Mouse (Mus musculus) embryonic fibroblast, embryonic 13.5 days (primary cell): ENCODE measurements around the gene Rimklb. TPM values are rescaled to one million over a fixed set of nuclear protein-coding genes. Genes with fewer than 3 reads are reported as not detected.
A peak's percentile ranks its signal among the peaks of the same experiment; 100 is the strongest.
"Not testable (repeated sequence)": the region's sequence is repeated elsewhere in the genome, so short reads cannot be mapped to it uniquely, and the experiment has no call there.

Experiments
- H3K27ac ChIP-seq: 2 replicates; pipeline ENCODE4 v1.5.1; 2012; ENCODE audit warnings: low read length, control low read depth, inconsistent platforms; ENCODE audit not compliant: insufficient read depth
- H3K4me1 ChIP-seq: 2 replicates; pipeline ENCODE4 v1.6.1; 2011; ENCODE audit warnings: low read length; ENCODE audit not compliant: control insufficient read depth, insufficient read depth
- H3K4me3 ChIP-seq: 2 replicates; pipeline ENCODE4 v1.5.1; 2011; ENCODE audit warnings: mild to moderate bottlenecking, control low read depth, low read length; ENCODE audit not compliant: insufficient read depth
- CTCF ChIP-seq: IDR thresholded peaks from 2 replicates; pipeline ENCODE4 v1.5.1; 2011; ENCODE audit warnings: mild to moderate bottlenecking, control low read depth, low read length, moderate library complexity, borderline replicate concordance; ENCODE audit not compliant: insufficient read depth
- POLR2A ChIP-seq: IDR thresholded peaks from 2 replicates; pipeline ENCODE4 v1.6.1; 2011; ENCODE audit warnings: low read depth, mild to moderate bottlenecking, control low read depth, low read length, moderate library complexity
- polyA plus RNA-seq: library from polyadenylated mRNA; stranded (reverse); fragments of >200 nt; gene quantifications from 2 replicates; pipeline ENCODE4 v1.2.4, GENCODE M21; 2011; ENCODE audit warnings: low read depth; ENCODE audit not compliant: missing spikeins, insufficient read length

Gene Rimklb
- polyA plus RNA-seq, result 0.97 and 1.3 TPM in 2 replicates

DNA sequence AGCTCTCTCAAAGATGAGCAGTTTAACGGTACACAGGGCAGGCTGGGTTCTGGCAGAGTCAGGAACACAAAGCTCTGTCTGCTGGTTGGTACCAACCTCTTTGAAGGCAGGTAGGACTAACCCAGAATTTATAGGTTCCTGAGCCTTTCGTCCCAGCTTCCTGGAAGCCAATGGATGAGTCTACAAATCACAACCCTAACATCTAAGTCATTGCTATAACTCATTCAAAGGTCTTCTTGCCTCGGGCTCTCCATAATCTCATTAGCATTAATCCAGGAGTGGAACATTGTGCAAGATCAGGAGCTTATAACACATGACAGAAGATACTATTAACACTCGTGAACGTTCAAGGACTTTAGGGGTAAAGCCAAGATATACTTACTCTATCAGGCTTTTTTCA is at the start of gene Rimklb:
Gene Rimklb (minus strand): TSS at position 101 of the 400 bp plus-strand sequence.
- TF ChIP-seq POLR2A (no peak), CTCF (no peak)
- H3K27ac ChIP-seq, result no peak within 1 kb of the TSS
- no peak within 1 kb of the TSS for H3K4me3 ChIP-seq
- H3K4me1 ChIP-seq, result peaks cover 5% of the 10 kb centered on the region; the same call in 1 of the 2 replicates

DNA sequence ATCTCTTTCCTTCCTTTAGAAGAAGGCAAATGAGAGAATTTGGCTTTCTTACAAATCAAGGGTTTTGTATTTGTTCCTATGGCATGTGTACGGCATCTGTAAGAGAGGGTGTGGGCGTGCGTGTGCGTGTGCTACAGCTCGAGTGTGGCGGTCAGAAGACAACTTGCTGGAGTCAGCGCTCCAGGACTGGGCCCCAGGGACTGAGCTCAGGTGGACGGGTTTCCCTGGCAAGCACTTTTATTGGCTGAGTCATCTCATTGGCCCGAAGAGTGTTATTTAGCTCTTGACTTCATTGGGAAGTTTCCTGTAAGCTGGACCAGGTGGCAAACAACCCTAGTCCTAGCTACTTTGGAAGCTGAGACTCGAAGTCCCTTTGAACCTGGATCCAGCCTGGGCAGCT is 47.4 kb upstream of the Rimklb start:
- no peak overlapping the region for H3K4me3 ChIP-seq
- H3K27ac ChIP-seq, result peak overlapping the region; percentile 85
- 0 out of 2 replicates have a peak, but pooled peaks cover 3% of the 10 kb centered on the region for H3K4me1 ChIP-seq
- TF ChIP-seq CTCF, result no peak
- no peak for TF ChIP-seq POLR2A

DNA sequence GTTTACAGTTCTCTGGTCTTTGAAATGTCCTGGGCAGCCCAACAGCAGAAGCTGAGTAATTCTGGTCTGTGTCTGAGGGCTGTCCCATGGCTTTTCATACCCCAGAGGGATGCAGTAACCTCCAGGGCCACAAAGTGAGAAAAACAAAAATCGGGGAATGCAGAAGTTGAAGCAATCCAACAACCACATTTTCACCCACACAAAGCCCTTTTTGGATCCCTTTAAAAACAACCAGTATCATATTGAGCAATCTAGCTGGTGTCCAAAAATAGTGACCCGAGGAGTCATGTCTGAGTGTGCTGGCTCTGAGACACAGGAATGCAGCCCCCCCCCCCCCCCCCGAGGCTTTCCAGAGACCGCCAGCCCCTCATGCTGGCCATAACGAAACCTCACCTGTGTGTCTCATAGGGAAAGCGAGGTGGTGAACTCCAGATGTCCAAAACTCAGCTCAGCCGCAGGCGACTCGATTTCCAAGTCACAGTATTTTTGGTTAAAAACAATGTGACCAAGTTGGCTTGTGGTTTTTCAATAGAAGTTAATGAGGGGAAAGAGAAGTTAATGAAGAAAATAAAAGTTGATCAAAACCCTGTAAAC is 46.8 kb upstream of the Rimklb start:
- Histone ChIP-seq H3K4me3 (no peak overlapping the region), H3K27ac (peak overlapping the region; percentile 96), H3K4me1 (0 out of 2 replicates have a peak, but pooled peaks cover 3% of the 10 kb centered on the region)
- TF ChIP-seq CTCF, result no peak
- TF ChIP-seq POLR2A, result no peak

DNA sequence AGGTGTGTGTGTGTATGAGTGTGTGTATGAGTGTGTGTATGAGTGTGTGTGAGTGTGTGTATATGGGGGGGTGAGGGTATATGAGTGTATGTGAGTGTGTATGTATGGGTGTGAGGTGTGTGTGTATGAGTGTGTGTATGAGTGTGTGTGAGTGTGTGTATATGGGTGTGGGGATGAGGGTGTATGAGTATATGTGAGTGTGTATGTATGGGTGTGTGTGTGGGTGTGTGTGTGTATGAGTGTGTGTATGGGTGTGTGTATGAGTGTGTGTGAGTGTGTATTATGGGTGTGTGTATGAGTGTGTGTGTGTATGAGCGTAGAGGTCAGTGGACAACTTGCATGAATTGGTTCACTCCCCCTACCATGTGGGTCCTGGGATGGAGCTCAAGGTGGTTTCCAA is 46.1 kb upstream of the Rimklb start:
- 0 out of 2 replicates have a peak, but pooled peaks have one; percentile 20 for TF ChIP-seq POLR2A
- no peak for TF ChIP-seq CTCF

DNA sequence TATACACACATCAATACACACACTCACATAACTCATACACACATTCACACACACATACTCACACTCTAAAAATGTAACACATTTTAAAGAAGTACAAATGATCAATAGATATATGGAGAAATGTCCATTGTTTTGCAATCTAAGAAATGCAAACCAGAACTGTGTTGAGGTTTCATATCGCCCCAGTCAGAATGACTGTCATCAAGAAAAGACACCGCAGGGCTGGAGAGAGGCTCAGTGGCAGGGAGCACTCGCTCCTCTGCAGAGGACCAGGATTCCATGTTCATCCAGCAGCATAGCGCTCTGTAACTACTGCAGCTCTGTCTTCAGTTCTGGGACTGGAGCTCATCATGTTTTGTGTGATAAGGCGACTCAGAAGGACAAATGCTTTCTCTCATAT is 45.0 kb upstream of the Rimklb start:
- H3K4me1 ChIP-seq, result 0 out of 2 replicates have a peak, but pooled peaks cover 3% of the 10 kb centered on the region
- no peak for TF ChIP-seq POLR2A
- no peak for TF ChIP-seq CTCF
- H3K27ac ChIP-seq, result no peak overlapping the region
- H3K4me3 ChIP-seq, result no peak overlapping the region

More for the DNA sequence above, 46.1 kb upstream of the Rimklb start:
- Histone ChIP-seq H3K4me3 (no peak overlapping the region), H3K27ac (peak overlapping the region; percentile 96), H3K4me1 (0 out of 2 replicates have a peak, but pooled peaks cover 3% of the 10 kb centered on the region)

DNA sequence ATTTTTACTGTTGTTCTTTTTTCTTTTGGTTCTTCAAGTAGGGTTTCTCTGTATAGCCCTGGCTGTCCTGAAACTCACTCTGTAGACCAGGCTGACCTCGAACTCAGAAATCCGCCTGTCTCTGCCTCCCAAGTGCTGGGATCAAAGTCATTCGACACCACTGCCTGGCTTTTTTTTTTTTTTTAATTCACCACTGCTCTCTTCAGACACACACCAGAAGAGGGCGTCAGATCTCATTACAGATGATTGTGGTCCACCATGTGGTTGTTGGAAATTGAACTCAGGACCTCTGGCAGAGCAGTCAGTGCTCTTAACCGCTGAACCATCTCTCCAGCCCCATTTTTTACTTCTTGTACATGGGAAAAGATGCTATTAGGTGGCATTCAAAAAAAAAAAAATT is 43.9 kb upstream of the Rimklb start:
- not testable (repeated sequence) for H3K4me1 ChIP-seq, H3K4me3 ChIP-seq, H3K27ac ChIP-seq

DNA sequence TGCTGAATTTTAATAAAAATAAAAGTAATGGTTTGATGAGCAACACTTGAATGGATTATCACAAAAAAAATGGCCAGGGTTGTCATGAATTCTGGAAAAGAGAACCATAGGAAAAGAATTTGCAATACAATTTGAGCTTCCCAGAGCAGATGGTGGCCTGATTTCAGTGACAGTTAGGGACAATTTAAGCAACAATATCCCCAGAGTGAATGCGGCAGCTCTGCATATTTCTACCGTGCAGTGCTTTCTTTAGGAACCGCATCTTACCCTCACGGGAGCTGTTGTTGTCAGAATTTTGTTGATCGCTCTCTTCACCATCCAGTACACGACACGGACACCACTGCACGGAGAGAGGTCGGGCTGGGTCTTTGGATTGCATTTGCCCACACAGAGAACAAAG is 41.0 kb upstream of the Rimklb start:
- Histone ChIP-seq H3K27ac (no peak overlapping the region), H3K4me3 (no peak overlapping the region), H3K4me1 (no peaks in the 10 kb centered on the region)
- TF ChIP-seq CTCF (no peak), POLR2A (no peak)

DNA sequence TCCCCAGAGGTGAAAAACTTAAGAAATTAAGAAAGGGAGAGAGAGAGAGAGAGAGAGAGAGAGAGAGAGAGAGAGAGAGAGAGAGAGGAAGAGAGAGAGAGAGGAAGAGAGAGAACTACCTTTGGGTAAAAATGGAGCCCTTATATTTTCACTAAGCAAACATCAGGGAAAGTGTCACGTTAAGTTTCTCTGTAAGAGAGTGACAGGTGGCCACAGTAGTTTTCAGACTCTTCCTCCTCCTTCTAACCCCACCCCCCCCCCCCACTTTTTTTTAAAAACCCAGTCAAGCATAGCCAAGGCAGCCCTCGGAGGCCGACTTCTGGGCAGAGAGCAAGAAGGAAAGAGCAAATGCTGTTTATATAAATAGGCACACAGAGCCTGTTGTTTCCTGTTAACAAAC is 35.5 kb upstream of the Rimklb start:
- H3K4me3 ChIP-seq, result no peak overlapping the region
- H3K27ac ChIP-seq, result no peak overlapping the region
- no peak for TF ChIP-seq POLR2A
- TF ChIP-seq CTCF, result no peak

DNA sequence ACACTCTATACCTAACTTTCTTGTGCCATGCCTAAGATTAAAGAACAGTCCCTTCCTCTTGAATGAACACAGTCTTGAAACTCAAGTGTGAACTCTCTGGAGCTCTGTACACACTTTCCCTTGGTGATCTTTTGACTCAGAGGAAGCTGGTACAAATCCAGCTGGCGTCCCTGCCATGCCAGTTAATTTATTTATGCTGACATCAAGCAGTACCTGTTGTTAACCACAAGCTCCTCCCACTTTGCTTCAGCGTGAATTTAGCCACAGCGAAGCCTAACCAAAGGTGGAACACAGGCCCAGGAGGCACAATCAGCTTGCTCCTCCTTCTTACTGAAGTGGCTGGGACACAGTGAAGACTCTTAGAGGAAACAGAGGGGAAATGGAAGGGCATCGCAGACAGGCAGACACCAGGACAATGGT is 34.3 kb upstream of the Rimklb start:
- Histone ChIP-seq H3K4me1 (peaks cover 7% of the 10 kb centered on the region; the same call in 1 of the 2 replicates), H3K27ac (0 out of 2 replicates have a peak overlapping the region, but pooled peaks have one; percentile 23), H3K4me3 (no peak overlapping the region)
- TF ChIP-seq POLR2A (no peak), CTCF (no peak)

More for the DNA sequence above, 35.5 kb upstream of the Rimklb start:
- H3K4me1 ChIP-seq, result peaks cover 7% of the 10 kb centered on the region; the same call in 1 of the 2 replicates

DNA sequence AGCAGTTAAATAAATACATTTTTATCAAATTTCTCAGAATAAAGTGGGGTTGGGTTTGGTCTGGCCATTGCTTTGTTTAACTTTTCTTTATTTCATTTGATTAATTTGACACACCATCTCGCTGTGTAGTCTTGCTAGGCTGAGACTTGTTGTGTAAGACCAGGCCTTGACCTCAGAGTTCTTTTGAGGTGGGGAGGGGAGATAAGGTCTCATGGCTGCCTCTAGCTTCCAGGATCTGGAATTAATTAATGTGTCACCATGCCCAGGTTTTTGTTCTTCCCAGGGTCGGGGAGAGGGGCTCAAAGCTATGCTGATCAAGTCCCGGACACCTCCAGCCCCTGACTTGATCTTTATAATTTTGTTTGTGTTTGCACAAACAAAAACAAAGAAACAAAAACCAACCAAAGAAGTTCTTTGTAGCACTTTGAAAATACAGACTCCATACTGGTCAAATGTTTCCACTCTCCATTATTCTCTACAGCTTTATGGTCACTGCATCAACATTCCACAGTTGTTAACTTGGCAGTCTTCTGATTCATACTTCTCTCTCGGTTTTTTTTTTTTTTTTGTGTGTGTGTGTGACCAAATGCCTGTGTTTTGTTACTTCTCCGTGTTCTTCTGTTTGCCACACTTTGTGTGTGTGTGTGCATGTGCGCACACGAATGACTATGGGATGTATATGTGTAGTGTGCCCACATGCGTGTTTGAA is 33.1 kb upstream of the Rimklb start:
- peaks cover 7% of the 10 kb centered on the region; the same call in 1 of the 2 replicates for H3K4me1 ChIP-seq
- H3K27ac ChIP-seq, result peak overlapping the region; percentile 92
- H3K4me3 ChIP-seq, result no peak overlapping the region
- no peak for TF ChIP-seq CTCF
- TF ChIP-seq POLR2A, result no peak
